Mouse (Mus musculus) urinary bladder, adult 2 months (tissue): Measurements from ENCODE around the gene Birc7. TPM values are rescaled to one million over a fixed set of nuclear protein-coding genes. Genes with fewer than 3 reads are reported as not detected.

Experiments used
- DNase-seq: peaks from one replicate; pipeline ENCODE4 v3.0.0; 2022; ENCODE audit warnings: low spot score
- polyA plus RNA-seq: library from polyadenylated mRNA; depleted of rRNA; stranded (reverse); fragments of >200 nt; gene quantifications from 2 replicates; pipeline ENCODE4 v1.2.3, GENCODE M21; 2012; rRNA removed

Gene Birc7
- not detected in 2 replicates for polyA plus RNA-seq

GRCm38 (mm10) chr2:180928723-180929122 lies at the start of gene Birc7:
Birc7 (plus strand) TSS chr2:180929023.
- no peak for DNase-seq

- DNase-seq, result no peak
These were observed 49.3 kb upstream of the Birc7 start for GRCm38 (mm10) chr2:180879365-180880067.

- no peak for DNase-seq
These were observed 47.5 kb upstream of the Birc7 start for GRCm38 (mm10) chr2:180881281-180881680.

- DNase-seq, result no peak
These were observed 43.6 kb upstream of the Birc7 start for GRCm38 (mm10) chr2:180885270-180885669.

GRCm38 (mm10) chr2:180889271-180889920 lies 39.4 kb upstream of the Birc7 start:
- DNase-seq, result no peak

GRCm38 (mm10) chr2:180889921-180890280 lies 38.9 kb upstream of the Birc7 start:
- DNase-seq, result no peak

- DNase-seq, result no peak
These were observed 38.3 kb upstream of the Birc7 start for GRCm38 (mm10) chr2:180890422-180891074.

- DNase-seq, result no peak
These were observed 37.6 kb upstream of the Birc7 start for GRCm38 (mm10) chr2:180891075-180891834.

- DNase-seq, result no peak
These were observed 36.9 kb upstream of the Birc7 start for GRCm38 (mm10) chr2:180891835-180892323.

- DNase-seq, result no peak
These were observed 35.8 kb upstream of the Birc7 start for GRCm38 (mm10) chr2:180892841-180893521.

GRCm38 (mm10) chr2:180893537-180894028 lies 35.2 kb upstream of the Birc7 start:
- no peak for DNase-seq

- DNase-seq, result no peak
These were observed 34.7 kb upstream of the Birc7 start for GRCm38 (mm10) chr2:180894029-180894623.

- DNase-seq, result no peak
These were observed 34.1 kb upstream of the Birc7 start for GRCm38 (mm10) chr2:180894734-180895133.

GRCm38 (mm10) chr2:180895321-180895720 lies 33.5 kb upstream of the Birc7 start:
- no peak for DNase-seq

- DNase-seq, result no peak
These were observed 32.8 kb upstream of the Birc7 start for GRCm38 (mm10) chr2:180895837-180896525.

GRCm38 (mm10) chr2:180896819-180897625 lies 31.8 kb upstream of the Birc7 start:
- DNase-seq, result no peak

GRCm38 (mm10) chr2:180897857-180898256 lies 31.0 kb upstream of the Birc7 start:
- no peak for DNase-seq

GRCm38 (mm10) chr2:180902086-180902485 lies 26.7 kb upstream of the Birc7 start:
- DNase-seq, result no peak
